Mouse (Mus musculus) bone marrow, adult 2 months (tissue): Measurements from ENCODE around the gene Apoa2.

Experiments used
- CTCF ChIP-seq: fragments of 200-500 bp; IDR thresholded peaks from 2 replicates; pipeline ENCODE4 v1.5.1; 2011; ENCODE audit warnings: low read length, control low read depth; ENCODE audit not compliant: control insufficient read depth, insufficient read depth
- POLR2A ChIP-seq: fragments of 200-500 bp; IDR thresholded peaks from 2 replicates; pipeline ENCODE4 v1.6.1; 2011; ENCODE audit warnings: low read depth, mild to moderate bottlenecking, control low read depth, low read length, borderline replicate concordance; ENCODE audit not compliant: control insufficient read depth

- no peak for TF ChIP-seq CTCF
- TF ChIP-seq POLR2A: no peak
Measured at GRCm38 (mm10) chr1:171224857-171225256, at the start of gene Apoa2.
